Mouse (Mus musculus): ENCODE measurements around the gene Samd11.
A peak's percentile ranks its signal among the peaks of the same experiment; 100 is the strongest.

The Samd11 gene

GRCm38 (mm10) chr4:156213134-156213533 is 42.3 kb downstream of the Samd11 start:
- DNase-seq (ENCODE audit: low spot score in 2 of 2) = no peak

DNA sequence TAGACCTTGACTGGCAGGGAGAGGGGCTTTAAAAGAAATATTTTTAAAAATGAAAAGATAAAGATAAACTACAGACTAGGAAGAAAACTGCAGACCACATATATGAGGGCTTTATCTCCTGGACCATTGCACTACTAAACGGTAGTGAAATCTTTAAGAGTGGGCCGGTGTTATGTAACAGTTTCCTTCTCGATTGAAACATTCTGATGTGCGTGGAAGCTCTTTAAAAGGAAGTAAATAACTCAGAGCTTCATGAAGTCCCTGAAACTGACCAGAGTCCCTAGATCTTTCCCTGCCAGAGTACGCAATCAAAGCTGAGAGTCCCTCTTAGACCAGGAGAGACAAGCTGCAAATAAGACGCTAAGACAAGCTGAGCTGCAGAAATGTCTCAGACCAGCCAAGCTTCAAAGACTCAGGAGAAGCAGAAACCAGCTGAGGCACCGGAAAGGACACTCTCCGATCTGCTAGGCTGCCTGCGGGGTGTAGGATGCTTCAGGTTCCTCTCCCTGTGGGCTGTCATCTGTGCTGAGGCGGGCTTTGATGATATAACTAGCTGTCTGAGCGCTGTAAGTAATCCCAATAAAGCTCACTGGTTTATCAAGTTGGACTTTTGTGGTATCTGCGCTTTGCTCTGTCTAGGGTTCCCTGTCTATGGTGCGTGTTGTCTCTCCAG is 45.4 kb downstream of the Samd11 start:
- DNase-seq (ENCODE audit: low spot score in 2 of 2) = no peak

GRCm38 (mm10) chr4:156208872-156209271 is 46.6 kb downstream of the Samd11 start:
- DNase-seq (ENCODE audit: low spot score in 2 of 2) = no peak

DNA sequence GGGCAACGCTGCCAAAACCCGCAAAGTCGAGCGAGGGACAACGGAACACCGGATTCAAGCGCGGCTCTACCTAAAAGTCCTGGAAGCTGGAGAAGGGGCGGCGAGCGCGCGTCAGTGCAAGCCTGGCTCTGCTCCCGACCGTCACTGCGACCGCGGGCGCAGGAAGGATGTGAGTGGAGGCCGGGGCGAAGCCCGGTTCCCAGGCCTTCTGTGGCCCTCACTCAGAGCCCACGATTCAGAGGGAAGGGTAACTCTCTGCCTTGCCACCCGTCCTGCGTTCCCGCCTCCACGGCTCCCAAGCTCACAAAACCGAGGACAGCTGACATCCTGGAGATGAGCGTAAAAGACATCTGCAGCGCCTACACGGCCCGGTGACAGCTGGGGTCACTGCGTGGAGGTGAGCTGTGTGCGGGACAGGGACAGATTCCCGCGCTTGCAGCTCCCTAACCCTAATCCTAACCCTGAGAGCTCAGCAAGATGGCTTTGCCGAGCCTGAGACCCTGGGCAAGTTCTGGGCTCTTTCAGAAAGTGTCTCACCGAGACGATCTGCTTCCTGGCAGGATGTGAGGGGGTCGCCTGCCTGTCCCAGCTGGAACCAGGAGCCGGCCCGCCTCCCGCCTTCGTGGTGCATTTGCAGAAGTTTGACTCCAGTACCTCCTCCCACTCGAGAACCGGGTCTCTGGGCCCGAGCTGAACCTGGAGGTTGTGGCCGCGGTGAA is 51.9 kb downstream of the Samd11 start:
- no peak for DNase-seq (ENCODE audit: low spot score in 2 of 2)

DNA sequence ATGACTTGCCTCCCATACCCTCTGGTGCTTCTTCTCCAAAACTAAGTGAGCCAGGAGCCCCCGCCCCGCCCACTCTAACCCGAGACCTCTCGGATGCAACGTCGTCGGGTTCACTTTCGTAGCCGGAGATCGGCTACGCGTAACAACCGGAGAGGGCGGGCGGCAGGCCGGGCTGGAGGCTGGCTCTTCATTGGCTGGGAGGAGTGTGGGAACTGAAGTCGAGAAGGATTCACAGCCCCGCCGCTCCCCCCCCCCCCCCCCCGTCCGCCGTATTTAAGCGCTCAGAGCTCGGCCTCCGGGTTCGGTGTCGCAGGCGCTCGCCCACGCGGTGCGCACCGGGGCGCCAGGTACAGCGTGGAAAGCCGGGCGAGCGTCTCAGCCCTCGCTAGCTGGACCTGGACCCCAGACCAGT is 52.5 kb downstream of the Samd11 start, which contains the start of gene AW011738:
AW011738 (plus strand) TSS at position 304 of the 412 bp plus-strand sequence.
- peak in 1 of 2 experiments; percentile 58 for DNase-seq (ENCODE audit: low spot score in 2 of 2)

DNA sequence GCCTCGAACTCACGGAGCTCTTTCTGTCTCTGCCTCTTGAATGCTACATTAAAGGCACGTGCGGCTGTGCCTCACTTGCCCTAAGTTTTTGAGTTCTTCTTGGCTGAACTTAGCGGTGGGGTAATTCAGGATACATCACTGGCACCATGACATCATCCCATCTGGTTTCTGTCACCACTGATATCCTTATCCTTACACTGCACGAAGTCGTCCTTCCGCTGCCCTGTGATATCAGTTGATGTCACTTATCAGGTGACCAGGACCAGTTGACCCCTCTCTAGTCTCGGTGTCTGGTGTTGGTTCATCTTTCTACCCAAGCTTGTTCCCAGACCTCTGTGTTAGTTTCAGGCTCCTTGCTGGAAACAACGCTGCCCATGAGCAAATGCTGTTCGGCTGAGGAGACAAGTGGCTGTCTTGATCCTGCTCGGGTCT is 53.0 kb downstream of the Samd11 start:
- no peak for DNase-seq (ENCODE audit: low spot score in 2 of 2)

DNA sequence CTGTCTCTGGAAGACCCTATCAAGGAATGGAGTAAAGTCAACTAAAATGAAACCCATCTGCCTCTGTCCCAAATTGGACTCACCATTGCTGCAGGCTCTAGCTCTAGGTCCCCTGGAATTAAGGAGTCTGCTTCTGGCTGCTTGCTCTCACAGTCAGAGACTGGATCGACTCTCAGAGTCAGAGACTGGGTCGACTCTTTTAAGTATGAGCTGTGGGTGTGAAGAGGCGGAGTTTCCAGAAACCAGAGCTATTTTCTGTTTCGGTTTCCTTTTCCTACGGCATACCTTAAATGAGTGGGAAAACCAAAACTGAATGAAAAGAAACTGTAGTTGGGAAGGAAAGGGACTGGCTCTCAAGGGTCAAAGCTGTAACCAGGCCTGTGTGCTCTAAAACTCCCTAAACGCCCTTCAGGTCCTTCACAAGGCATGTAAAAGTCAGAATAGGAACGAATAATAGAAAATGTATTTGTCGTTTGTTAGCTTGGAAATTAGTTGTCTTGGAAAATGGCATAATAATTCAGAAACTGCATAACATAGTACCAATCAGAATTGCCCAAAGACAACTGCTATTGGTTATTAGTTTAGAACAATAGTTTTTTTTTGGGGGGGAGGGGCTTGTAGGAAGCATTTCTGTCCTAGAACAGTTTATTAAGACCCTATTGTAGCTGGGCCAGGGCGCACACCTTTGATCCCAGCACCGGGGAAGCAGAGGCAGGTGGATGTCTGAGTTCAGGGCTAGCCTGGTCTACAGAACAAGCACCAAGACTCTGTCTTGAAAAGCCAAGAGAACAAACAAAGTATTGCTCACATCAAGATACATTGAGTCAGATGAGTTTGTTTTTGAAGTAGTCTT is 54.6 kb downstream of the Samd11 start, which contains the start of gene Isg15:
Isg15 (minus strand) TSS at position 196 of the 853 bp plus-strand sequence.
- no peak for DNase-seq (ENCODE audit: low spot score in 2 of 2)

GRCm38 (mm10) chr4:156197829-156198205 is 57.6 kb downstream of the Samd11 start:
- DNase-seq (ENCODE audit: low spot score in 2 of 2) = peak; percentile 74 to 78

- peak in 1 of 2 experiments; percentile 33 for DNase-seq (ENCODE audit: low spot score in 2 of 2)
These were observed 58.2 kb downstream of the Samd11 start, which contains the start of gene Agrn for GRCm38 (mm10) chr4:156197131-156197828. Gene Agrn, minus strand, starts transcription at chr4:156197488.
